Mouse (Mus musculus) MEL (cell line): ENCODE results near the gene Gm11444.

Experiments
- CHD1 ChIP-seq: IDR thresholded peaks from 2 replicates; pipeline ENCODE4 v1.6.1; 2012; ENCODE audit warnings: low read depth, mild to moderate bottlenecking, inconsistent platforms, low read length, improper control_type of control experiment
- CHD2 ChIP-seq: IDR thresholded peaks from 2 replicates; pipeline ENCODE4 v1.6.1; 2011; ENCODE audit warnings: low read length, improper control_type of control experiment
- CTCF ChIP-seq, 3 experiments: IDR thresholded peaks in 2 of 3; conservative IDR thresholded peaks in 1 of 3; 2 replicates each; pipeline ENCODE4 v1.5.1; 2011 to 2012; ENCODE audit warnings: low read length in 3 of 3, low read depth in 2 of 3, mild to moderate bottlenecking in 2 of 3, improper control_type of control experiment in 1 of 3, inconsistent platforms in 1 of 3, mixed read lengths in 1 of 3, moderate library complexity in 1 of 3; ENCODE audit not compliant: control insufficient read depth in 1 of 3, insufficient read depth in 1 of 3, poor library complexity in 1 of 3, severe bottlenecking in 1 of 3
- NELFE ChIP-seq: IDR thresholded peaks from 2 replicates; pipeline ENCODE4 v1.6.1; 2011; ENCODE audit warnings: low read depth, low read length, improper control_type of control experiment
- NRF1 ChIP-seq: IDR thresholded peaks from 2 replicates; pipeline ENCODE4 v1.6.1; 2014; ENCODE audit warnings: low read depth, mild to moderate bottlenecking, inconsistent platforms, low read length, improper control_type of control experiment, moderate library complexity; ENCODE audit not compliant: poor library complexity, insufficient read depth, severe bottlenecking
- POLR2A ChIP-seq, 2 experiments: IDR thresholded peaks; 2 replicates each; pipeline ENCODE4 v1.6.1; 2011 to 2012; ENCODE audit warnings: low read length in 2 of 2, mild to moderate bottlenecking in 2 of 2, control low read depth in 1 of 2, improper control_type of control experiment in 1 of 2, low read depth in 1 of 2, moderate library complexity in 1 of 2; ENCODE audit not compliant: control insufficient read depth in 1 of 2, insufficient read depth in 1 of 2, poor library complexity in 1 of 2
- RAD21 ChIP-seq: IDR thresholded peaks from 2 replicates; pipeline ENCODE4 v1.6.1; 2011; ENCODE audit warnings: mild to moderate bottlenecking, low read depth, low read length, improper control_type of control experiment
- ZC3H11A ChIP-seq: IDR thresholded peaks from 2 replicates; pipeline ENCODE4 v1.6.1; 2012; ENCODE audit warnings: low read depth, mild to moderate bottlenecking, inconsistent platforms, low read length, improper control_type of control experiment

DNA sequence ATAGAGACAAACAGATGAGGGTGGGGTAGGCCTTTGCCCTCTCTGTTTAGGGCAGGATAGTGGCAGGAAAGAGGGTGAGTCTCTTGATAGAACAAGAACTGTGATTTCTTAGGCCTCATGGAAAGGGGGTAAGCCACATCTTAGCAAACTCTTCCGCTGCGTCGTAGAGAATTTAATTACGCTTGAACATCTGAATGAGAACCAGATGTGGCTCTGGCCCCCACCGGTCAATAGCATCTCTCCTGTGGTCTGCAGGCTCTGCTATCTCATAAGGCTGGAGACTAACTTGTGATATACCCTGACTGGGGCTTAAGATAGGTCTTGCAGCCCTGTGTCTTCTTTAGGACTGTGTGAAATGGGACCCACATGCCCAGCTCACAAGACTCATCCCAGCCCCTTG, 33.7 kb downstream of the Gm11444 start:
- no peak for TF ChIP-seq POLR2A (IDR thresholded peaks at IDR 0.05; ENCODE audit: control insufficient read depth in 1 of 2, insufficient read depth in 1 of 2, low read depth in 1 of 2, low read length in 2 of 2, poor library complexity in 1 of 2)
- no peak for TF ChIP-seq CTCF (IDR thresholded peaks at IDR 0.05 in 2 of 3, conservative IDR thresholded peaks at IDR 0.05 in 1 of 3; ENCODE audit: control insufficient read depth in 1 of 3, insufficient read depth in 1 of 3, low read depth in 2 of 3, low read length in 3 of 3, poor library complexity in 1 of 3, severe bottlenecking in 1 of 3)
- TF ChIP-seq NELFE = no peak
- no peak for TF ChIP-seq CHD1
- TF ChIP-seq RAD21 = no peak
- no peak for TF ChIP-seq ZC3H11A
- no peak for TF ChIP-seq NRF1
- TF ChIP-seq CHD2 = no peak
